Mouse (Mus musculus): Measurements from ENCODE around the gene Lrr1. TPM values are rescaled to one million over a fixed set of nuclear protein-coding genes. Genes with fewer than 3 reads are reported as not detected.

Gene Lrr1
- total and polyA plus RNA-seq, 3 experiments, result 14.1 to 23.1 TPM; not detected in 1

- Histone ChIP-seq H3K79me2 (ENCODE audit: control insufficient read depth, insufficient read depth, low read length, poor library complexity) (peaks cover 17% of the 10 kb centered on the region), H3K4me3 (ENCODE audit: control insufficient read depth in 1 of 2, insufficient read depth in 1 of 2, low read depth in 2 of 2, low read length in 2 of 2) (no peak overlapping the region), H3K27me3 (ENCODE audit: control insufficient read depth in 1 of 2, insufficient read depth in 2 of 2, low read length in 2 of 2) (no peaks in the 10 kb centered on the region), H3K4me1 (ENCODE audit: control insufficient read depth in 1 of 2, insufficient read depth in 2 of 2, low read length in 2 of 2) (peaks cover 2% of the 10 kb centered on the region in 2 experiments; a peak in 2 of 4 replicates), H3K36me3 (ENCODE audit: control insufficient read depth in 1 of 2, insufficient read depth in 2 of 2, low read length in 2 of 2) (peaks cover 8 to 10% of the 10 kb centered on the region in 2 experiments), H3K27ac (ENCODE audit: control insufficient read depth, low read depth, low read length) (no peak overlapping the region), H3K9me3 (replicated peaks; ENCODE audit: insufficient read depth, low read length) (no peaks in the 10 kb centered on the region), H3K9ac (ENCODE audit: control insufficient read depth, low read depth, low read length, poor library complexity, severe bottlenecking) (no peak overlapping the region)
- no peak for TF ChIP-seq SMC3 (IDR thresholded peaks at IDR 0.05; ENCODE audit: low read depth, low read length)
- TF ChIP-seq POLR2AphosphoS2 (IDR thresholded peaks at IDR 0.05; ENCODE audit: low read length), result no peak
- TF ChIP-seq MYC (IDR thresholded peaks at IDR 0.05; ENCODE audit: low read depth, low read length), result no peak
- TF ChIP-seq ZC3H11A (IDR thresholded peaks at IDR 0.05; ENCODE audit: low read depth, low read length), result no peak
- TF ChIP-seq MYB (IDR thresholded peaks at IDR 0.05; ENCODE audit: low read depth, low read length), result no peak
- TF ChIP-seq ZKSCAN1 (IDR thresholded peaks at IDR 0.05; ENCODE audit: low read depth, low read length), result no peak
- no peak for TF ChIP-seq ZMIZ1 (IDR thresholded peaks at IDR 0.05; ENCODE audit: low read depth, low read length)
- no peak for TF ChIP-seq ZNF384 (IDR thresholded peaks at IDR 0.05; ENCODE audit: low read depth, low read length)
- no peak for DNase-seq (ENCODE audit: low read depth, low spot score)
Measured at GRCm38 (mm10) chr12:69179371-69179770, 10.8 kb downstream of the Lrr1 start.

DNA sequence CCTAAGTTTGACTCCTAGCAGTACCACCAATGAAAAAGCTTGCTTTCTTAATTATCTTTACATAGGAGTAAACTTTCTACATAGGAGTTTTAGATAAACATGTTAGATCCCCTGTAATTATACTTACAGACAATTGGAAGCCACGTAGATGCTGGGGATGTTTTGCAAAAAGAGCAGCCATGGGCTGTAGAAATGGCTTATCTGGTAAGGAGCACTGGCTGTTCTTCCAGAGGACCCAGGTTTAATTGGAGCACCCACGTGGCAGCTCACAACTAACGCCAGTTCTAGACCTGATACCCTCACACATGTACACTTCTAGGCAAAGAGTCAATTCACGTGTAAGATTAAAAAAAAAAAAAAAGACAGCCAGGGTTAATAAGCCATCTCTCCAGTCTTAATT is 13.2 kb downstream of the Lrr1 start:
- peaks cover 7% of the 10 kb centered on the region in 2 experiments; a peak in 3 of 4 replicates for H3K4me1 ChIP-seq (ENCODE audit: control insufficient read depth in 1 of 2, insufficient read depth in 2 of 2, low read length in 2 of 2)
- H3K27ac ChIP-seq (ENCODE audit: control insufficient read depth, low read depth, low read length), result no peak overlapping the region
- peaks cover 8 to 20% of the 10 kb centered on the region in 2 experiments for H3K36me3 ChIP-seq (ENCODE audit: control insufficient read depth in 1 of 2, insufficient read depth in 2 of 2, low read length in 2 of 2)
- H3K9ac ChIP-seq (ENCODE audit: control insufficient read depth, low read depth, low read length, poor library complexity, severe bottlenecking), result no peak overlapping the region
- H3K79me2 ChIP-seq (ENCODE audit: control insufficient read depth, insufficient read depth, low read length, poor library complexity), result peaks cover 33% of the 10 kb centered on the region
- peak; percentile 61; the same call in 1 of the 2 replicates for TF ChIP-seq POLR2AphosphoS2 (IDR thresholded peaks at IDR 0.05; ENCODE audit: low read length)
- TF ChIP-seq GABPA (IDR thresholded peaks at IDR 0.05; ENCODE audit: low read depth, low read length), result no peak
- no peak for TF ChIP-seq ZC3H11A (IDR thresholded peaks at IDR 0.05; ENCODE audit: low read depth, low read length)
- peak in 1 of 2 experiments; percentile 46; a peak in 2 of 4 replicates for TF ChIP-seq POLR2A (IDR thresholded peaks at IDR 0.05; ENCODE audit: control insufficient read depth in 1 of 2, insufficient read depth in 1 of 2, low read depth in 1 of 2, low read length in 2 of 2, poor library complexity in 1 of 2)
- TF ChIP-seq ZNF384 (IDR thresholded peaks at IDR 0.05; ENCODE audit: low read depth, low read length), result peak; percentile 41; the same call in 1 of the 2 replicates
- no peak for TF ChIP-seq MEF2A (IDR thresholded peaks at IDR 0.05; ENCODE audit: extremely low read depth, insufficient replicate concordance, low read depth, low read length, poor library complexity, severe bottlenecking)
- no peaks in the 10 kb centered on the region for H3K27me3 ChIP-seq (ENCODE audit: control insufficient read depth in 1 of 2, insufficient read depth in 2 of 2, low read length in 2 of 2)
- no peak overlapping the region for H3K4me3 ChIP-seq (ENCODE audit: control insufficient read depth in 1 of 2, insufficient read depth in 1 of 2, low read depth in 2 of 2, low read length in 2 of 2)
- H3K9me3 ChIP-seq (replicated peaks; ENCODE audit: insufficient read depth, low read length), result no peaks in the 10 kb centered on the region
- DNase-seq (ENCODE audit: low read depth, low spot score), result no peak

GRCm38 (mm10) chr12:69183583-69184308 is 15.1 kb downstream of the Lrr1 start, which contains the start of the genes Rpl36al and Mgat2:
Gene Rpl36al, minus strand, starts transcription at chr12:69184083.
Gene Mgat2, plus strand, starts transcription at chr12:69184157.
- H3K27me3 ChIP-seq (ENCODE audit: control insufficient read depth in 1 of 2, insufficient read depth in 2 of 2, low read length in 2 of 2), result no peaks in the 10 kb centered on the region
- H3K79me2 ChIP-seq (ENCODE audit: control insufficient read depth, insufficient read depth, low read length, poor library complexity), result peaks cover 48% of the 10 kb centered on the region
- DNase-seq (ENCODE audit: low read depth, low spot score), result peak; percentile 98
- H3K9ac ChIP-seq (ENCODE audit: control insufficient read depth, low read depth, low read length, poor library complexity, severe bottlenecking), result peak within 1 kb of the TSS; percentile 99
- no peaks in the 10 kb centered on the region for H3K9me3 ChIP-seq (replicated peaks; ENCODE audit: insufficient read depth, low read length)
- peak within 1 kb of the TSS; percentile 96 to 99 for H3K4me3 ChIP-seq (ENCODE audit: control insufficient read depth in 1 of 2, insufficient read depth in 1 of 2, low read depth in 2 of 2, low read length in 2 of 2)
- H3K36me3 ChIP-seq (ENCODE audit: control insufficient read depth in 1 of 2, insufficient read depth in 2 of 2, low read length in 2 of 2), result peaks cover 8 to 28% of the 10 kb centered on the region in 2 experiments
- peaks cover 7 to 12% of the 10 kb centered on the region in 2 experiments for H3K4me1 ChIP-seq (ENCODE audit: control insufficient read depth in 1 of 2, insufficient read depth in 2 of 2, low read length in 2 of 2)
- peak within 1 kb of the TSS; percentile 84 for H3K27ac ChIP-seq (ENCODE audit: control insufficient read depth, low read depth, low read length)
- TF ChIP-seq GATA1 (IDR thresholded peaks at IDR 0.05; ENCODE audit: low read depth, low read length) (no peak), POLR2AphosphoS2 (IDR thresholded peaks at IDR 0.05; ENCODE audit: low read length) (peak; percentile 88), HCFC1 (IDR thresholded peaks at IDR 0.05; ENCODE audit: low read depth, low read length) (peak; percentile 83), UBTF (IDR thresholded peaks at IDR 0.05; ENCODE audit: borderline replicate concordance, insufficient read depth, low read depth, low read length) (peak; percentile 17; the same call in 1 of the 2 replicates), ZMIZ1 (IDR thresholded peaks at IDR 0.05; ENCODE audit: low read depth, low read length) (peak; percentile 98), SMC3 (IDR thresholded peaks at IDR 0.05; ENCODE audit: low read depth, low read length) (no peak), TBP (IDR thresholded peaks at IDR 0.05; ENCODE audit: low read depth, low read length) (peak; percentile 92), CTCF (IDR thresholded peaks at IDR 0.05 in 2 of 3, conservative IDR thresholded peaks at IDR 0.05 in 1 of 3; ENCODE audit: control insufficient read depth in 1 of 3, insufficient read depth in 1 of 3, low read depth in 2 of 3, low read length in 3 of 3, poor library complexity in 1 of 3, severe bottlenecking in 1 of 3) (no peak), TCF12 (IDR thresholded peaks at IDR 0.05; ENCODE audit: low read depth, low read length) (peak; percentile 82), JUND (IDR thresholded peaks at IDR 0.05; ENCODE audit: low read depth, low read length) (no peak), POLR2A (IDR thresholded peaks at IDR 0.05; ENCODE audit: control insufficient read depth in 1 of 2, insufficient read depth in 1 of 2, low read depth in 1 of 2, low read length in 2 of 2, poor library complexity in 1 of 2) (peak; percentile 94 to 99), EP300 (IDR thresholded peaks at IDR 0.05; ENCODE audit: low read depth in 1 of 2, low read length in 2 of 2) (no peak), BHLHE40 (IDR thresholded peaks at IDR 0.05; ENCODE audit: borderline replicate concordance, low read depth, low read length) (peak; percentile 32; the same call in 1 of the 2 replicates), SIN3A (IDR thresholded peaks at IDR 0.05; ENCODE audit: low read length) (peak; percentile 82), POLR2AphosphoS5 (IDR thresholded peaks at IDR 0.05; ENCODE audit: borderline replicate concordance, low read depth, low read length) (no peak)
